Comparison of ENCODE assay signal across 9 mouse cellular contexts in the genomic region with DNA sequence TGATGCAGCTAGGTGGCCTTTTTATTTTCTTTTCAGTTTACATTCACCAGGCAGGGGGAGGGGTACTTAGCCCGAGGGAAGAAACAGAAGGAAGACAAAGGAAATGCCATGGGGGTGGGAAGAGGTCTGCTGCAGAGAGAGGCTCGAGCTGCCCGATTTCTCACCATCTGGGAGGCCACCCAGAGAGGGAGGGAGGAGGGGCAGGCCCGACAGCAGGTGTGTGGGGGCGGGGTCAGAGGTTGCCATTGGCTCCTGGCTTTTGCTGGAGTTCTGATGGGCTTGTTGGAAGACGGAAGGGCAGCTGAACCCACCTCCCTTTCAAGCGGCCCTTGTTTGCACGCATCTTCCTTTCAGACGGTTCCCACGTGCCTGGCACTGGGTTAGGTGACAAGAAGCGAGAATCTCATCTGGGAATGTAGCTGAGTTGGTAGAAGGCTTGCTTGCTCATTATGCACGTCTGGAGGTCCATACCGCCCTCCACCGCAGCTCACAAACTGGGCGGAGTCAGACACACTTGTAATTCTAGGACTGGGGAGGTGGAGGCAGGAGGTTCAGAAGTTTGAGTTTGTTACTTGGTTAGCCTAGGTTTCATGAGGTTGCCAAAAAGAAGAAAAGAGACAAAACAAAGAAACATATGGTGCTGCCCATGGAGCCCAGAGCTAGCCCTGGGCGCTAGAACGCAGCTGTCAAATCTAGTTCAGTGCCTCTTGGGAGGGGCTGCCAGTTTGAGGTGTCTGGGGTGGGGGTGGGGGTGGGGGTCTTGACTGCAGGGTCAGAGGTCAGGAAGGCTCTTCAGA. TPM values are rescaled to one million over a fixed set of nuclear protein-coding genes. Genes with fewer than 3 reads are reported as not detected.
DNase-seq lines count a peak whose midpoint lies in the region; ATAC-seq and TF ChIP-seq lines count a peak whose summit lies in the region.
"Had no signal": no experiment of that assay in that cellular context is flagged by ENCODE, and none has a peak within 500 bp of the region (broad histone marks: within the 10 kb centered on the region; RNA-seq: fewer than 3 reads in every experiment).

No protein-coding gene starts in this region.

- H3K36me3 ChIP-seq in embryonic facial prominence, embryonic 12.5 days, result no peaks in the 10 kb centered on the region
- H3K36me3 ChIP-seq in limb, embryonic 12.5 days, result no peaks in the 10 kb centered on the region
- H3K36me3 ChIP-seq: liver, embryonic 13.5 days had no signal

- H3K4me2 ChIP-seq in embryonic facial prominence, embryonic 12.5 days (replicated peaks), result peak overlapping the region; percentile 28
- peak overlapping the region; percentile 41 for H3K4me2 ChIP-seq in limb, embryonic 12.5 days
- H3K4me2 ChIP-seq: liver, embryonic 13.5 days had no signal

- DNase-seq in left cerebral cortex, postnatal 4 days, result peak; percentile 97
- no peak for DNase-seq in left cerebral cortex, adult 2 months (ENCODE audit: extremely low spot score in 1 of 2, low spot score in 2 of 2)
- peak; percentile 90 for DNase-seq in retina, embryonic 14.5 days (ENCODE audit: low spot score)
- no peak for DNase-seq in spleen, adult 12 weeks (ENCODE audit: low spot score)
- DNase-seq in T-cell, adult 2 months (ENCODE audit: low spot score), result no peak
- DNase-seq in adrenal gland, adult 2 months, result no peak
- DNase-seq: liver, embryonic 13.5 days had no signal

- no peak for TF ChIP-seq CTCF in left cerebral cortex, adult 2 months (IDR thresholded peaks at IDR 0.05)

- 0 out of 2 replicates have a peak, but pooled peaks have one; percentile 29 for ATAC-seq in embryonic facial prominence, embryonic 12.5 days (ENCODE audit: insufficient number of reproducible peaks, insufficient read depth, low FRiP score, low TSS enrichment)
- no peak for ATAC-seq in limb, embryonic 12.5 days (ENCODE audit: insufficient number of reproducible peaks, insufficient read depth, low FRiP score, low TSS enrichment, low read depth)

- 2% methylated on average over 17 of the region's 17 CpGs for whole genome bisulfite sequencing in embryonic facial prominence, embryonic 12.5 days
- 3% methylated on average over 17 of the region's 17 CpGs for WGBS in limb, embryonic 12.5 days

- H3K4me3 ChIP-seq in left cerebral cortex, adult 2 months, result no peak overlapping the region
- H3K4me3 ChIP-seq in embryonic facial prominence, embryonic 12.5 days, result no peak overlapping the region
- H3K4me3 ChIP-seq in limb, embryonic 12.5 days (replicated peaks), result peak overlapping the region; percentile 10; the same call in 1 of the 2 replicates
- H3K4me3 ChIP-seq: liver, embryonic 13.5 days had no signal

- H3K9me3 ChIP-seq in embryonic facial prominence, embryonic 12.5 days, result no peaks in the 10 kb centered on the region
- no peaks in the 10 kb centered on the region for H3K9me3 ChIP-seq in limb, embryonic 12.5 days
- H3K9me3 ChIP-seq: liver, embryonic 13.5 days had no signal

- peaks cover 44% of the 10 kb centered on the region for H3K27me3 ChIP-seq in embryonic facial prominence, embryonic 12.5 days
- peaks cover 82% of the 10 kb centered on the region for H3K27me3 ChIP-seq in limb, embryonic 12.5 days

- no peak overlapping the region for H3K27ac ChIP-seq in left cerebral cortex, adult 2 months
- H3K27ac ChIP-seq in embryonic facial prominence, embryonic 12.5 days, result 0 out of 2 replicates have a peak overlapping the region, but pooled peaks have one; percentile 23
- H3K27ac ChIP-seq in limb, embryonic 12.5 days, result no peak overlapping the region
- H3K27ac ChIP-seq: liver, embryonic 13.5 days had no signal

- no peak overlapping the region for H3K9ac ChIP-seq in embryonic facial prominence, embryonic 12.5 days
- no peak overlapping the region for H3K9ac ChIP-seq in limb, embryonic 12.5 days (replicated peaks)
- H3K9ac ChIP-seq: liver, embryonic 13.5 days had no signal

- peaks cover 39% of the 10 kb centered on the region for H3K4me1 ChIP-seq in embryonic facial prominence, embryonic 12.5 days
- H3K4me1 ChIP-seq in limb, embryonic 12.5 days (replicated peaks), result peaks cover 53% of the 10 kb centered on the region

- intact Hi-C loops in left cerebral cortex, postnatal 4 days (cut with DNase I), result no loop called here
- intact Hi-C loops in left cerebral cortex, adult 2 months (cut with DNase I), result no loop called here

RNA-seq across cellular contexts. Expression of gene Trp53i11, which starts 10.3 kb away (rescaled TPM):
- total RNA-seq in left cerebral cortex, postnatal 4 days (2021), result 10 to 100 TPM; 89.0 to 93.9 TPM
- total RNA-seq in left cerebral cortex, adult 2 months (2021), result 100 to 1,000 TPM; 111 to 112 TPM
- 36.8 and 37.0 TPM in 2 replicates for polyA plus RNA-seq in embryonic facial prominence, embryonic 12.5 days (2016; fragmentation: Nextera tagmentation; extraction: Ambion mirVana)
- polyA plus RNA-seq in limb, embryonic 12.5 days (2016; fragmentation: Nextera tagmentation; extraction: Ambion mirVana), result 16.4 and 22.8 TPM in 2 replicates
- total RNA-seq in adrenal gland, adult 2 months (2021), result 10 to 100 TPM; 58.6 to 64.7 TPM
- polyA plus RNA-seq in adrenal gland, adult 2 months (2012; rRNA removed), result 123 and 179 TPM in 2 replicates

Comparison
In these comparisons a context has a peak if more than half of its experiments do, and no peak if none do; other contexts are left out.
1. DNase-seq: peak in left cerebral cortex, postnatal 4 days (single experiment) and retina, embryonic 14.5 days (single experiment); none in left cerebral cortex, adult 2 months (0 of 2), spleen, adult 12 weeks (single experiment), T-cell, adult 2 months (single experiment) and adrenal gland, adult 2 months (single experiment).